Mouse (Mus musculus): Measurements from ENCODE around the gene H2al1e. TPM values are rescaled to one million over a fixed set of nuclear protein-coding genes. Genes with fewer than 3 reads are reported as not detected.
"Not testable (repeated sequence)": the region's sequence is repeated elsewhere in the genome, so short reads cannot be mapped to it uniquely, and the experiment has no call there.

Gene H2al1e
- polyA plus RNA-seq, 1 experiment from 2014 or later = not detected

DNA sequence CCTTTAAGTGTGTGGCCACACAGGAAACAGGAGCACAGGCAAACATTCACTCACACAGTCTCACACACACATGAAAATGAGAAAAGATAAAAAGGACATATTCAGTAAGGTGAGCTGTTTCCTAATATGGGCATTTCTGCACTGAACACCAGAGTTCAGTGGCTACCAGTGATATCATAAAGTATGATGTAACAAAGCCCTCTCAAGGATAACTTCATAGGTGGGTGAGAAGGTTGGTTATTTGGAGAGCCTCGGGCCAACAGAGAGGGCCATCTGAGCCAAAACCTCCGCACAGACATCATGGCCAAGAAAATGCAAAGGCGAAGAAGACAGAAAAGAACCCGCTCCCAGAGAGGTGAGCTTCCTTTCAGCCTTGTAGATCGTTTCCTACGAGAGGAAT, 3.1 kb downstream of the H2al1e start, which contains the start of gene H2al1f:
H2al1f (plus strand) TSS at position 301 of the 400 bp plus-strand sequence.
- H3K4me3 ChIP-seq; H3K9me3 ChIP-seq; H3K9ac ChIP-seq (replicated peaks); ATAC-seq (ENCODE audit: low FRiP score, low read depth); H3K4me1 ChIP-seq; H3K27me3 ChIP-seq; H3K4me2 ChIP-seq (replicated peaks); H3K27ac ChIP-seq (replicated peaks); H3K36me3 ChIP-seq: not testable (repeated sequence)
- no CpG with 5 or more reads among the region's 6 CpGs for whole genome bisulfite sequencing

DNA sequence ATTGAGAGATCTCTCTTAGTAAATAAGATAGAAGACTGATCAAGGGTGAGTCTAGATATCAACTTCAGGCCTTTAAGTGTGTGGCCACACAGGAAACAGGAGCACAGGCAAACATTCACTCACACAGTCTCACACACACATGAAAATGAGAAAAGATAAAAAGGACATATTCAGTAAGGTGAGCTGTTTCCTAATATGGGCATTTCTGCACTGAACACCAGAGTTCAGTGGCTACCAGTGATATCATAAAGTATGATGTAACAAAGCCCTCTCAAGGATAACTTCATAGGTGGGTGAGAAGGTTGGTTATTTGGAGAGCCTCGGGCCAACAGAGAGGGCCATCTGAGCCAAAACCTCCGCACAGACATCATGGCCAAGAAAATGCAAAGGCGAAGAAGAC, 6.2 kb downstream of the H2al1e start, which contains the start of gene H2al1g:
H2al1g (plus strand) TSS at position 301 of the 400 bp plus-strand sequence.
- not testable (repeated sequence) for ATAC-seq (ENCODE audit: low FRiP score, low read depth); H3K4me1 ChIP-seq; H3K36me3 ChIP-seq; H3K4me2 ChIP-seq (replicated peaks); H3K4me3 ChIP-seq; H3K9me3 ChIP-seq; H3K27me3 ChIP-seq; H3K9ac ChIP-seq (replicated peaks); H3K27ac ChIP-seq (replicated peaks)
- WGBS = no CpG with 5 or more reads among the region's 3 CpGs

DNA sequence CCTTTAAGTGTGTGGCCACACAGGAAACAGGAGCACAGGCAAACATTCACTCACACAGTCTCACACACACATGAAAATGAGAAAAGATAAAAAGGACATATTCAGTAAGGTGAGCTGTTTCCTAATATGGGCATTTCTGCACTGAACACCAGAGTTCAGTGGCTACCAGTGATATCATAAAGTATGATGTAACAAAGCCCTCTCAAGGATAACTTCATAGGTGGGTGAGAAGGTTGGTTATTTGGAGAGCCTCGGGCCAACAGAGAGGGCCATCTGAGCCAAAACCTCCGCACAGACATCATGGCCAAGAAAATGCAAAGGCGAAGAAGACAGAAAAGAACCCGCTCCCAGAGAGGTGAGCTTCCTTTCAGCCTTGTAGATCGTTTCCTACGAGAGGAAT, 9.5 kb downstream of the H2al1e start, which contains the start of gene H2al1h:
H2al1h (plus strand) TSS at position 301 of the 400 bp plus-strand sequence.
- H3K27me3 ChIP-seq; H3K36me3 ChIP-seq; H3K9ac ChIP-seq (replicated peaks); H3K27ac ChIP-seq (replicated peaks); ATAC-seq (ENCODE audit: low FRiP score, low read depth); H3K9me3 ChIP-seq; H3K4me2 ChIP-seq (replicated peaks); H3K4me1 ChIP-seq; H3K4me3 ChIP-seq: not testable (repeated sequence)
- no CpG with 5 or more reads among the region's 6 CpGs for WGBS

DNA sequence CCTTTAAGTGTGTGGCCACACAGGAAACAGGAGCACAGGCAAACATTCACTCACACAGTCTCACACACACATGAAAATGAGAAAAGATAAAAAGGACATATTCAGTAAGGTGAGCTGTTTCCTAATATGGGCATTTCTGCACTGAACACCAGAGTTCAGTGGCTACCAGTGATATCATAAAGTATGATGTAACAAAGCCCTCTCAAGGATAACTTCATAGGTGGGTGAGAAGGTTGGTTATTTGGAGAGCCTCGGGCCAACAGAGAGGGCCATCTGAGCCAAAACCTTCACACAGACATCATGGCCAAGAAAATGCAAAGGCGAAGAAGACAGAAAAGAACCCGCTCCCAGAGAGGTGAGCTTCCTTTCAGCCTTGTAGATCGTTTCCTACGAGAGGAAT, 12.6 kb downstream of the H2al1e start, which contains the start of gene H2al1i:
H2al1i (plus strand) TSS at position 301 of the 400 bp plus-strand sequence.
- H3K9ac ChIP-seq (replicated peaks); ATAC-seq (ENCODE audit: low FRiP score, low read depth): not testable (repeated sequence)
- 94% methylated on average over 2 of the region's 5 CpGs for WGBS

DNA sequence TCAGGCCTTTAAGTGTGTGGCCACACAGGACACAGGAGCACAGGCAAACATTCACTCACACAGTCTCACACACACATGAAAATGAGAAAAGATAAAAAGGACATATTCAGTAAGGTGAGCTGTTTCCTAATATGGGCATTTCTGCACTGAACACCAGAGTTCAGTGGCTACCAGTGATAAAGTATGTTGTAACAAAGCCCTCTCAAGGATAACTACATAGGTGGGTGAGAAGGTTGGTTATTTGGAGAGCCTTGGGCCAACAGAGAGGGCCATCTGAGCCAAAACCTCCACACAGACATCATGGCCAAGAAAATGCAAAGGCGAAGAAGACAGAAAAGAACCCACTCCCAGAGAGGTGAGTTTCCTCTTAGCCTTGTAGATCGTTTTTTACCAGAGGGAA, 15.8 kb downstream of the H2al1e start, which contains the start of gene H2al1j:
H2al1j (plus strand) TSS at position 301 of the 400 bp plus-strand sequence.
- H3K4me3 ChIP-seq; H3K9ac ChIP-seq (replicated peaks); H3K27ac ChIP-seq (replicated peaks); H3K4me1 ChIP-seq; H3K9me3 ChIP-seq; H3K4me2 ChIP-seq (replicated peaks); H3K36me3 ChIP-seq; H3K27me3 ChIP-seq; ATAC-seq (ENCODE audit: low FRiP score, low read depth): not testable (repeated sequence)
- 95% methylated on average over 2 of the region's 2 CpGs for WGBS

More for the DNA sequence above, 12.6 kb downstream of the H2al1e start, which contains the start of gene H2al1i:
- not testable (repeated sequence) for H3K27me3 ChIP-seq; H3K4me1 ChIP-seq; H3K9me3 ChIP-seq; H3K36me3 ChIP-seq; H3K27ac ChIP-seq (replicated peaks); H3K4me2 ChIP-seq (replicated peaks); H3K4me3 ChIP-seq

DNA sequence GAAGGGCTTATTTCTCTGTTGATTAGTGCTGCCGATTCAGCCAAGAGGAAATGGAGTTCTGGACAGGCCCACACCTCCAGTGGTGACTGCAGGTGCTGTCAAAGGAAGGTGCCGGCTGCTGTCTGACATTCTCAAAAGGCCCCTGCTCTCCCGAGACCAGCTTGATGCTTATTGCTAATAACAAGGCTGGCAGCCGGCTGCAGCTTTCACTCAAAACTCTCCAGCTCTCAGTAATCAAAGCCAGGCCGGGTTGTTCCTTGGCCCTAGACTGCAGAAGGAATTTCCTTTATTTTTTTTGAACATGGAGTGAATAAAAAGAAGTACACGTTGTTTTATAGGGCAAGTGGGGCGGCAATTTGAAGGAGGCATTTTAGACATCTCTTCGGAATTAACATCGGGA, 34.0 kb downstream of the H2al1e start:
- Histone ChIP-seq H3K9me3 (no peaks in the 10 kb centered on the region), H3K9ac (replicated peaks) (no peak overlapping the region), H3K4me2 (replicated peaks) (no peak overlapping the region), H3K4me1 (no peaks in the 10 kb centered on the region), H3K27ac (replicated peaks) (no peak overlapping the region), H3K36me3 (no peaks in the 10 kb centered on the region), H3K27me3 (peaks cover 3% of the 10 kb centered on the region; the same call in 1 of the 2 replicates), H3K4me3 (no peak overlapping the region)
- no peak for ATAC-seq (ENCODE audit: low FRiP score, low read depth)
- 78% methylated on average over 9 of the region's 9 CpGs for WGBS

DNA sequence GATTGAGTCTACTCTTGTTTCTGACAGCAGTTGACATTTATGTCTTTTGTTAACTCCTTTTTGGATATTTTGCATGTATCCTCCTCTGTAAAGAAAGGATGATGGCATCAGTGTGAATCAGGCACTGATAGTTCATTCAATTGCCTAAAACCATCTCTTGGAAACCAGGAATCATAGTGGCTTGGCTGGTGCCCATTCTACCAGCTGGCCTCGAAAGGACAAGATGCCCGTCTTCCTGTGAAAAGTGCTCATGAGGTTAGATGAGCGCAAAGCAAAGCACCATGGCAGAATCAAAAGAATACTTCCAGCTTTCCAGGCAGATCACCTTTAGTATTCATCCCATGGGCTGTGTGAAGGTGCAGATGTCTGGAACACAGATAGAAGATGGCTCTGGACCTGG, 35.0 kb downstream of the H2al1e start:
- peaks cover 3% of the 10 kb centered on the region; the same call in 1 of the 2 replicates for H3K27me3 ChIP-seq
- 93% methylated on average over 3 of the region's 3 CpGs for WGBS

GRCm38 (mm10) chrX:11360823-11361222, 49.1 kb downstream of the H2al1e start:
- no peaks in the 10 kb centered on the region for H3K9me3 ChIP-seq
- 91% methylated on average over 6 of the region's 6 CpGs for WGBS
- H3K9ac ChIP-seq (replicated peaks) = no peak overlapping the region
- H3K4me2 ChIP-seq (replicated peaks) = no peak overlapping the region
- H3K4me1 ChIP-seq = no peaks in the 10 kb centered on the region
- no peak for ATAC-seq (ENCODE audit: low FRiP score, low read depth)
- no peak overlapping the region for H3K27ac ChIP-seq (replicated peaks)
- H3K4me3 ChIP-seq = no peak overlapping the region
- no peaks in the 10 kb centered on the region for H3K36me3 ChIP-seq
- H3K27me3 ChIP-seq = peaks cover 14% of the 10 kb centered on the region

More for the DNA sequence above, 35.0 kb downstream of the H2al1e start:
- Histone ChIP-seq H3K4me3 (no peak overlapping the region), H3K4me2 (replicated peaks) (no peak overlapping the region), H3K9me3 (no peaks in the 10 kb centered on the region), H3K9ac (replicated peaks) (no peak overlapping the region), H3K36me3 (no peaks in the 10 kb centered on the region), H3K4me1 (no peaks in the 10 kb centered on the region), H3K27ac (replicated peaks) (no peak overlapping the region)
- ATAC-seq (ENCODE audit: low FRiP score, low read depth) = no peak

DNA sequence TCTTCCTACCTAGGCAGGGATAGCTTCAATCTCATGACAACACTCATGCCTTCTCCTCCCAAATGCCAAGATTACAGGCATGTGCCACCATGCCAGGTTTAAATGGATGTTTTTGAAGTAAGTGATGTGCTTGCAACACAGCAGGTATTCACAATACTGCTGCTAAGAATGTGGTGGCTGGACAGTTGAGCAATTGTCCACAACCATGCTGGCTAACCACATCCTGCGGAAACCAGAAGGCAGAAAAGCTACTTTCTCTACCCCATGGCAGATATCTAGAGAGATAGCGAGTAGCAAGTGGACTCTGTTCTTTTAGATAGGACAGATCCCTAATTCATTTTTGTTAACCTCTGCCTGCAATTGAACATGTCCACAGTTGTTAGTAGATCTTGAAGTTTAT, 49.5 kb downstream of the H2al1e start:
- peaks cover 14% of the 10 kb centered on the region for H3K27me3 ChIP-seq
- H3K4me3 ChIP-seq = no peak overlapping the region
- no peaks in the 10 kb centered on the region for H3K9me3 ChIP-seq
- H3K4me2 ChIP-seq (replicated peaks) = no peak overlapping the region
- no peaks in the 10 kb centered on the region for H3K4me1 ChIP-seq
- no peaks in the 10 kb centered on the region for H3K36me3 ChIP-seq
- no peak for ATAC-seq (ENCODE audit: low FRiP score, low read depth)
- H3K9ac ChIP-seq (replicated peaks) = no peak overlapping the region
- H3K27ac ChIP-seq (replicated peaks) = no peak overlapping the region
- 94% methylated on average over 2 of the region's 2 CpGs for WGBS

Other genes with a start within 250 kb of the H2al1e start
- gene H2al1a, start 12.7 kb upstream of the H2al1e start, polyA plus RNA-seq (2016; fragmentation: Nextera tagmentation; extraction: Ambion mirVana) = not detected in 2 replicates
- not detected in 2 replicates for gene H2al1b, start 9.5 kb upstream of the H2al1e start, polyA plus RNA-seq (2016; fragmentation: Nextera tagmentation; extraction: Ambion mirVana)
- not detected in 2 replicates for gene H2al1c, start 6.3 kb upstream of the H2al1e start, polyA plus RNA-seq (2016; fragmentation: Nextera tagmentation; extraction: Ambion mirVana)
- gene H2al1d, start 3.1 kb upstream of the H2al1e start, polyA plus RNA-seq (2016; fragmentation: Nextera tagmentation; extraction: Ambion mirVana) = not detected in 2 replicates
- gene H2al1f, start 3.2 kb downstream of the H2al1e start, polyA plus RNA-seq (2016; fragmentation: Nextera tagmentation; extraction: Ambion mirVana) = not detected in 2 replicates
- not detected in 2 replicates for gene H2al1g, start 6.3 kb downstream of the H2al1e start, polyA plus RNA-seq (2016; fragmentation: Nextera tagmentation; extraction: Ambion mirVana)
- gene H2al1h, start 9.6 kb downstream of the H2al1e start, polyA plus RNA-seq (2016; fragmentation: Nextera tagmentation; extraction: Ambion mirVana) = not detected in 2 replicates
- not detected in 2 replicates for gene H2al1i, start 12.7 kb downstream of the H2al1e start, polyA plus RNA-seq (2016; fragmentation: Nextera tagmentation; extraction: Ambion mirVana)
- gene H2al1j, start 15.9 kb downstream of the H2al1e start, polyA plus RNA-seq (2016; fragmentation: Nextera tagmentation; extraction: Ambion mirVana) = not detected in 2 replicates